Mouse (Mus musculus): ENCODE results near the gene Fbxo44.

DNA sequence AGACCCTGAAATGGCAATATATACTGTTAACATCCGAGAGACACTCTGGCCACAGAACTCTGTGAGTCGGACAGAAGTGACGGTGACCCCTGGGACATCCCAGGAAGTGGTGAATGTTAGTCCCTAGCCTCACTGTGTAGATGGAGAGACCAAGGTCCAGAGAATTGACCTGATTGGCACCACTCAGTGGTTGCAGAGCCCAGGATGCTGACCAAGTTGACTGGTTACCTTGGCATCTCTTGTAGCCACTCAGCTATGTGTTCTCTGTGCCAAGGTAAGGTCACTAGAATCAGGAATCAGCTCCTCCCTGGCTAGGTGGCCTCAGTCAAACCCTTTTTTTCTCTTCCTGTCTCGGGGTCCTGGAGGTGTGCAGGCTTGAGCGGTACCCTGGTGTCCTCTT lies 16.6 kb downstream of the Fbxo44 start:
- TF ChIP-seq CTCF (conservative IDR thresholded peaks at IDR 0.05; ENCODE audit: low read length) (no peak), POU5F1 (IDR thresholded peaks at IDR 0.05; ENCODE audit: borderline replicate concordance, low read length) (no peak), NANOG (IDR thresholded peaks at IDR 0.05; ENCODE audit: borderline replicate concordance, low read length) (no peak)
